Mouse (Mus musculus): ENCODE measurements around the gene Itga5.

Itga5 gene

DNA sequence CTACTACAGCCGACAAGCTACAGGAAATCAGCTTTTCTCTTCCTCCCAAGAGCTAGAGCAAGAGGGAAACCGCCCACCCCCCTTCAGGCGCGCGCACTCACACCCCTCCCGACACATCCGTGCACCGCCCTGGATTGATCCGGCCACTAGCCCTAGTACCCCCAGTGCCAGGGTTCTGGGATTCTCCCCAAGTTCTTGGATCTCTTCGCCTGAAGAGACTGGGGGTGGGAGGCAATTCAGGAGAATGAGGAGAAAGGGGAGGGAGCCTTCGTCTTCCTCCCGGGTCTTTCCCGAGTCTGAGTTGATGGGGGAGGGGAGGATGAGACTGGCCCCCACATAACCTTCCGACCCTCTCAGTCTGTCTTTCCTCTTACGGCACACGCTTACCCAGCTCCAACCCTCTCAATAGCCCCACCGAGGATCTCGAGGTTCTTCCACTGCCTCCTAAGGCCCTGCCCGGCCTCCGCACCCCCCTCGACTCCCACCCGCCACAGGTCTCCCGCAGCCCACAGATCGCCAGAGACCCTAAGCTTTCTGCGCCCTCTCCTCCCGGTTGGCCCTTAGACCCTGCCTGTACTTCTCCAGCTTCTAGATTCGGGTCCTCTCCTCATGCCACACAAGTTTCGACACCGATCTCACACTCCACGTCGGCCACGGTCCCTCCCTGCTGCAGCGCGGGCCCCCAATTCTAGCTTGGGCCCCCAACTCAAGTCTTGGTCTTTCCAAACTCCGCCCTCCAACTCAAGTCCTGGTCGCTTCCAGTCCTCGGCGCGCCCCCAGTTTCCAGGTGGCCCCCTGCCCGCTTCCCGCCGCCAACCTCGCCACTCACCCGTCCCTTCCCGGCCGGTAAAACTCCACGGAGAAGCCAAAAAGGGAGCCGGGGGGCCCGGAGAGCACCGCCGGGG, 840 bp downstream of the Itga5 start:
- in situ Hi-C loops (cut with MboI, MseI), result loop anchor here (5.0 kb wide), 1 partner anchor 87 kb away; the partner anchor contains the start of gene Nckap1l

- in situ Hi-C loops (cut with MboI, MseI), result loop anchor here (5.0 kb wide), 1 partner anchor 88 kb away; the partner anchor contains the start of gene Nckap1l
Observed at GRCm38 (mm10) chr15:103364761-103365160, 1.8 kb downstream of the Itga5 start.

GRCm38 (mm10) chr15:103363809-103364208, 2.8 kb downstream of the Itga5 start:
- in situ Hi-C loops (cut with MboI, MseI), result no loop called here

- in situ Hi-C loops (cut with MboI, MseI), result no loop called here
Observed at GRCm38 (mm10) chr15:103362950-103363349, 3.6 kb downstream of the Itga5 start.

- in situ Hi-C loops (cut with MboI, MseI), result no loop called here
Observed at GRCm38 (mm10) chr15:103362333-103362732, 4.2 kb downstream of the Itga5 start.

GRCm38 (mm10) chr15:103361269-103361668, 5.3 kb downstream of the Itga5 start:
- in situ Hi-C loops (cut with MboI, MseI), result no loop called here

DNA sequence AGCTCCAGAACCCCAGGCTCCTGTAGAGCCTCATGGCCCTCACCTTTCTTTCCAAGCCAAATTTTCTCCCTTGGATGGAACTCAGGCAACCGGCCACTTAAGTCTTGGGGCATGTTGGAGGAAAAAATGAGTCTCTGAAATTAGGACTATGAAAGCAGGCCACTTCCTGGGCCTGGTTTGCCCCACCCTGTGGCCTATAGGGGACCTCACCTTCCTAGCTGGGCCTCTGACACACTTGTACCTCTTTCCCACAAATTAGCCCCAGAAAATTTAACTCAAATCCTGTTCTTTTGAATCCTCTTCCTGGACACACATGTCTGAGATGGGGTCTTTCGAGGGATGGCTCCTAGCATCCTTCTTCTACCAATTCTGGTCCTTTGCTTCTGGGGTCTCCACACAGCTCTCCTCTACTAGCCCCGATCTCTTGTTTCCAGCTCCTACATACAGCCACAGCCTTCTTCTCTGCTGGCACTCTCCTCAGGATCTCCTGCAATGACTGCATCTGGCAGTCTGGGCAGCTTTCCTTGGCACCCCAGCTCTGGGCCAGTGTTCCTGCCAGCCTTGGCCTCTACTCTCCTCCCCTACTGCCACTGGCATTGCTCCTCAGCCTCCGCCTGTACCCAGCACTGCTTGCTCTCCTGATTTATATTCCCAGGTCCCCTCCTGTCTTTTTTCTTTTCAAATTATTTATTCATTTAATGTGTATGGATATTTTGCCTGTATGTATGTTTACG, 6.5 kb downstream of the Itga5 start:
- in situ Hi-C loops (cut with MboI, MseI), result no loop called here

GRCm38 (mm10) chr15:103359122-103359510, 7.4 kb downstream of the Itga5 start:
- in situ Hi-C loops (cut with MboI, MseI), result no loop called here

GRCm38 (mm10) chr15:103358278-103359121, 8.1 kb downstream of the Itga5 start:
- in situ Hi-C loops (cut with MboI, MseI), result no loop called here

DNA sequence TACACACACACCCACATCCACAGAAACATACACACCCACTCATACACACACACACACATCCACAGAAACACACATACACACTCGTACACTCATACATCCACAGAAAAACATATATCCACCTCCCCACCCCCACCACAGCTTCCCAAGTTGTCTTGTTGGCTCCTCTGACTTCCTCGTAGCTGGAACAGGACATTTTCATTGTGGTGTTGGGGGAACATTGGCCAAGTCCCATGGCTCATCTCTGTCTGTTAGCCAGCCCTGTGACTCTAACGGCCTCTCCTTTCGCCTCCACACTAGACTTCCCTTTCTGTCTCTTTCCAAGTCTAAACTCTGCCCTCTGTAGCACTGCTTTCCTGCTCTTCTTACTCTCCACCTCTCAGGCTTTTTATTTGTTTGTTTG, 8.7 kb downstream of the Itga5 start:
- in situ Hi-C loops (cut with MboI, MseI), result no loop called here

GRCm38 (mm10) chr15:103356130-103356529, 10.4 kb downstream of the Itga5 start:
- in situ Hi-C loops (cut with MboI, MseI), result no loop called here

GRCm38 (mm10) chr15:103355420-103355819, 11.1 kb downstream of the Itga5 start:
- in situ Hi-C loops (cut with MboI, MseI), result no loop called here

DNA sequence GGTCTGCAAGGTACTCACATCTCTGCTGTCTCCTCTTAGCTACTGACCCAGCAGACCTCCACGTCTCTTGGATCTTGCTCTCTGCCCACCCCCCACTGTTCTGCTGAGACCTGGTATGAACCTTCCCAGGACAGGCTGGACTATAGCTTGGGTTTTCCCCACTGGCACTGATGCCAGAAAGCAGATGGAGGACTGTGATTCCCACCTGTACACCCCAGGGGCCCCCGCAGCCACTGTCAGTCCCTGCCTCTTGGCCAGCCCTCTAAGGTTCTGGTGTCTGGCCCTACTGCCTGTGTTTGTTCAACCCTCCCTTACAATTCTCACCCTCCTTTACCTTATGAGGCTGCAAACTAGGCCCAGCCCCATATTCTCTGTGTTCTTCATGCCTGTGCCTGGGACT, 11.9 kb downstream of the Itga5 start:
- in situ Hi-C loops (cut with MboI, MseI), result no loop called here

GRCm38 (mm10) chr15:103353511-103354256, 12.9 kb downstream of the Itga5 start:
- in situ Hi-C loops (cut with MboI, MseI), result no loop called here

DNA sequence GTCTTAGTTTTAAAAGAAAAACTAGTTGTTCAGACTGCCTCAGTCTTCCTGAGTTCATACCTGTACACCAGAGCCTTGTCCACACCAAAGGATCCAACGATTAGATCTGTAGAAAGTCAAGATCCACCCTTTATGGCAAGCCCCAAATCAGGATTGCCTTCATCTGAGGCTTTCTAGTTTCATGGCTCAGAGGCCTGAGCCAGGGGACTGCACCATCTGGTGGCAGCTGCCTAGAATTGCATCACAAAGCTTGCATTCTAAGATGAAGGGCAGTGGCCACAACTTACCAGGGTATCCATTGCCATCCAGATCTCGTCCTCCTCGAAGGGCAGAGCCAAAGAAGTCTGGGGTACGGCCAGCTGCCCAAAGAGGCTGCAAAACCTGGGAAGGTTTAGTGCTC, 13.7 kb downstream of the Itga5 start:
- in situ Hi-C loops (cut with MboI, MseI), result no loop called here

GRCm38 (mm10) chr15:103347275-103347684, 19.3 kb downstream of the Itga5 start:
- in situ Hi-C loops (cut with MboI, MseI), result no loop called here

- in situ Hi-C loops (cut with MboI, MseI), result no loop called here
Observed at GRCm38 (mm10) chr15:103345789-103346188, 20.8 kb downstream of the Itga5 start.

GRCm38 (mm10) chr15:103343556-103343955, 23.0 kb downstream of the Itga5 start:
- in situ Hi-C loops (cut with MboI, MseI), result no loop called here

GRCm38 (mm10) chr15:103343008-103343407, 23.6 kb downstream of the Itga5 start:
- in situ Hi-C loops (cut with MboI, MseI), result no loop called here

- in situ Hi-C loops (cut with MboI, MseI), result no loop called here
Observed at GRCm38 (mm10) chr15:103342415-103342814, 24.1 kb downstream of the Itga5 start.

- in situ Hi-C loops (cut with MboI, MseI), result no loop called here
Observed at GRCm38 (mm10) chr15:103341547-103341946, 25.0 kb downstream of the Itga5 start.
